Mouse (Mus musculus) kidney, postnatal 10 days (tissue): ENCODE data around the gene Pold2.

Experiments used
- DNase-seq: peaks from one replicate; pipeline ENCODE4 v3.0.0; 2021; ENCODE audit warnings: mixed read lengths

Pold2 gene

GRCm38 (mm10) chr11:5855902-5856301 is 22.2 kb downstream of the Pold2 start:
- peak; percentile 74 for DNase-seq

- no peak for DNase-seq
Observed at GRCm38 (mm10) chr11:5855481-5855880, 22.6 kb downstream of the Pold2 start.

- DNase-seq = peak; percentile 44
Observed at GRCm38 (mm10) chr11:5852314-5852713, 25.8 kb downstream of the Pold2 start.

GRCm38 (mm10) chr11:5851021-5851736 is 26.9 kb downstream of the Pold2 start:
- no peak for DNase-seq

- no peak for DNase-seq
Observed at GRCm38 (mm10) chr11:5850452-5850851, 27.6 kb downstream of the Pold2 start.

GRCm38 (mm10) chr11:5849316-5849715 is 28.8 kb downstream of the Pold2 start:
- peak; percentile 43 for DNase-seq

GRCm38 (mm10) chr11:5848741-5849140 is 29.4 kb downstream of the Pold2 start:
- DNase-seq = no peak

- peak; percentile 82 for DNase-seq
Observed at GRCm38 (mm10) chr11:5846639-5847345, 31.3 kb downstream of the Pold2 start.

- no peak for DNase-seq
Observed at GRCm38 (mm10) chr11:5843131-5843530, 35.0 kb downstream of the Pold2 start.

- DNase-seq = no peak
Observed at GRCm38 (mm10) chr11:5841751-5842150, 36.3 kb downstream of the Pold2 start.

GRCm38 (mm10) chr11:5840346-5840745 is 37.7 kb downstream of the Pold2 start:
- no peak for DNase-seq

- DNase-seq = peak; percentile 97
Observed at GRCm38 (mm10) chr11:5837251-5838246, 40.5 kb downstream of the Pold2 start, which contains the start of gene Polm. Gene Polm (minus strand): TSS chr11:5838016.

GRCm38 (mm10) chr11:5836126-5836525 is 42.0 kb downstream of the Pold2 start:
- DNase-seq = peak; percentile 42

- DNase-seq = no peak
Observed at GRCm38 (mm10) chr11:5835057-5835456, 43.0 kb downstream of the Pold2 start.

GRCm38 (mm10) chr11:5834506-5834905 is 43.6 kb downstream of the Pold2 start:
- DNase-seq = no peak

- DNase-seq = no peak
Observed at GRCm38 (mm10) chr11:5829327-5829726, 48.8 kb downstream of the Pold2 start.

- DNase-seq = no peak
Observed at GRCm38 (mm10) chr11:5828509-5829191, 49.4 kb downstream of the Pold2 start.

- no peak for DNase-seq
Observed at GRCm38 (mm10) chr11:5827931-5828330, 50.2 kb downstream of the Pold2 start.

GRCm38 (mm10) chr11:5825432-5825831 is 52.7 kb downstream of the Pold2 start:
- no peak for DNase-seq
